Mouse (Mus musculus): ENCODE measurements around the gene Abhd17c.

The Abhd17c gene

DNA sequence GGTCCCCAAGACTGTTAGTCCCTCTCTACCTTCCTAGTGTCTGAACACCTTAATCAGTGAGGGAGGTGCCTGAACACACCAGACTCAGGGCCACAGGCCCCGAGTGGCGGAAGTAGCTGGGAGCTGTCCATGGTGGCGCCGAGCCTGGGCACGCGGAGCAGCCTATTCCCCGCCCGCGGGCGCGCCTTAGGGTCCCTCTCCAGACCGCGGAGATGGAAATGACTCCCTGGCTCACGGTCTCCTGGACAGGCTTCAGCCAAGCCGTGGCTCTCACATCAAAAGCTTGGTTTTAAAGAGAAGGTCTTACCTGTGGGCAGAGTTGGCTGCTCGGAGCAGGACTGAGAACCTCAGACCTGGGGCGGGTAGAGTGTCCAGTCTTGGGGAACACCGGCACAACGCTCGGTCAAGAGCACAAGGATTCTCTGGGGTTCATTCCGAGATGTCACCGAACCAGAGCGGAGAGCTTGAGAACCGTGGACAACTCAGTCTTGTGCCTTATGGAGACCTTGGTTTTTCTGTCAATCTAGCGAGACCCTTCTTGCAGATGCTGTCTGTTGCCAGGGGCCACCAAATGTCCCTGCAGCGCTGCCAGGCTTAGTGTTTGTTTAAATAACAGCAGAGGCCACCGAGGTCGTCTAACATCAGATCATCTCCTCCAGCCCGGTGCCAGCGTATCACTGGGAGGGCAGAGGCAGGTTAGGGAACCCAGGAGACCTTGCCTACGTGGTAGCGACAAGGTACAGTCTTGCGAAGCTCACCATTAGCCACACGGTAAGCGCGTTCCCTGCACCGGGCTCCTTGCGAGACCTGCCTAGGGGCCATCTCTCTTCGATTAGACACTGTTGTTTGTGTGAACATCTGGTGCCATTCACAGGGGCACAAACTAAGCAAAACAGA lies 66.4 kb downstream of the Abhd17c start:
- in situ Hi-C loops (cut with MboI; ENCODE audit: low sequenced_read_pairs): loop anchor here (5.0 kb wide), 1 partner anchor 192 kb away; no protein-coding TSS in a partner anchor

DNA sequence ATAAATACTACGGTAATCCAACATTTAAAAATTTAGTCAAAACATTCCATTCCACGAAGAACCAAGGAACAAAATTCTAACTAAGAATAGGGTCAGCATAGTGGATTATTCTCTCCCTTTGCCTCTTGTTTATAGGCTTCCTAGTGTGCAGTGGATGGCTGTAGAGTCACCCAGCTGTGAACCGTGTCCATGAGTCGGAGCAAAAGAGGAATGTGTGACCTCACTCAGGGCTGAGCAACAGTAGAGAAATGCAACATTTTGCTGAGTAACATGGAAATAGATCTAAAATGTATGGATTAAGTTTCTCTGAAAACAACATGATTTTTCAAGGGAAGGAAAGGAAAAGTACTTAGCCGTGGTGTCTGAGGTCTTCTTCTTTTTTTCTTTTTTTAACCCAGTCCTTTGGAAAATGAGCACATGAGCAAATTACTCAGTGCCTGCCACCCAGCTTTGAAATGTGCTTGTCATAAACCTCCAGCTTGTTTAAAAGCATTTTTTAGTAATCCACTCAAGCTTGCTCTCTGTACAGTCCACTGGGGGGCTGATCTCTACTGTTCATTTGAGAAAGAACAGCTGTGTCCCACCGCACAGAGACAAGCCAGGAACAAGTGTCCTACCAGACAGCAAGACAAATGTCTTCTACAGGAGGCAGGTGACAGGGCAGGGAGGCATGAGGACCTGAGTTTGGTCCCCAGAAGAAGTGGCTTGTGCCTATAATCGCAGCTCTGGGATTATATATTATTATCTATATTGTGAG lies 74.3 kb downstream of the Abhd17c start:
- in situ Hi-C loops (cut with MboI; ENCODE audit: low sequenced_read_pairs): no loop called here

DNA sequence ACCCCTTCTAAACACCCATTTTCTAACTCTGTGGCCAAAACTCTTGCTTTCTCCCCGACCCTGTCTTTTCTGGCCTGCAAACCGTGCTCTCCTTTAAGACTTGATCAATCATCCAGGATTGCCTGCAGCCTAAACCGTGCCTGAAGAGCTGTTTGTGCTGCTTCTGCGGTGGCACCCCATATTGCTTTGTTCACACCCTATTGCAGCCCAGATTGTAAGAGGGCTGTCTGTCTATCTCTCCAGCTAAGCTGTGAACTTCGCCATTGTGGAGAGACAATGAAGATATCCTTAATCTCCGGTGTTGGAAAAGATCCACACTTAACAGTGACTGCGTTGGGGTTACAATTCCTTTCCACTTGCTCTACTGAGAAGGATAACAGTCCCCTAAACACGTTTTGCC lies 77.4 kb downstream of the Abhd17c start:
- in situ Hi-C loops (cut with MboI; ENCODE audit: low sequenced_read_pairs): no loop called here

DNA sequence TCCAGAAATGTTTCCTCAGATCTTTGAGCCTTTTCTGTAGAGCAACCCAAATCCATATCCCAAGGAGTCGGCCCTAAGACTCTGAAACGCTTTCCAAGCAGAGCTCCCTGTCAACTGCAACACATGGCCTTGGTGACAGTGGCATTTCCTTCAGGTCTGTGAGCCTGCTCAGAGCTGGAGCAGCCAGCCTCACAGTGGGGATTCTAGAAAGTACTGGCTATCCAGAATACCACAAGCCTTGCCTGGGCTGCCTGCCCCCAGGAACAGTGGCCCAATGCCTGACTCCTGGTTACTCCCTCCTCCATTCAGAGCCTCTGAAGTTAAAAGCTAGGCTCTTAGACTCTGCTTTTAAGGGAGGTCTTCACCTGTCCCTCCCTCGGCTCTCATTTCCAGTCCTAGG lies 77.8 kb downstream of the Abhd17c start:
- in situ Hi-C loops (cut with MboI; ENCODE audit: low sequenced_read_pairs): no loop called here

DNA sequence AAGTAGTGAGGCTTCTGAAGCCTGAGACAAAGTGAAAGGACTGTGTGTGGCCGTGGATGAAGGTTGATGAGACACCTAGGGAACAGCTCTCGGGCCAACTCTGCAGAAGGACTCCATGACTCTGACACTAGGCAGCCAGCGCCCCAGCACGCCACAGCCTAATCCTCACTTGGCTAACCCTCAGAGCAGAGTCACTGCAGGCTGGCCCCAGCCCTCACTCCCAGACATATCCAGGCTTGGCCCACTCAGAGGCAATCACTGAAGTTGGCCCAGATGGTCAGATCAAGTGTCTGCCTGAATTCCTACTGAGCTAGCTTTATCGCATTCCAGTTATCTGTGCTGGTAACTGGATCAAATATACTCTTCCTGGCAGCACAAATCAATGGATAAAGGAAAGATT lies 82.8 kb downstream of the Abhd17c start:
- in situ Hi-C loops (cut with MboI; ENCODE audit: low sequenced_read_pairs): no loop called here

DNA sequence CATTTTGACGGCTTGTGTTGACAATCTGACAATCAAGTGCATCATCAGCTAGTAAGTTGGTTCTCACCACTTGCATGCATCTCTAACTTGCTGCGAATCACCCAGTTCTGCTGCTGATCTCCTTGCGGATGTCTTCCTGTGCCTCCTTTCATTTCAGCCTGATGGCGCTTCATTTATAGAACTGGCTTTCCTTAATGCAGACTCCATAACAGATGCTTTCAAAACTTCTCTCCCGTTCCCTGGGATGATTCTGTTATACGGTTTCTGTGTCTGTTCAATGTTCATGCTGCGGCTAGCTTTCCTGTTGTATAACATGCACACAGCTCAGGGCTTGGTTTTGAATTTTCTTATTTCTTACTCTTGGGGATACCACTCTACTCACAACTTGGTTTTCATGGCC lies 91.9 kb downstream of the Abhd17c start:
- in situ Hi-C loops (cut with MboI; ENCODE audit: low sequenced_read_pairs): no loop called here
